Mouse (Mus musculus) myocyte (in vitro differentiated cells): ENCODE results near the gene Mroh7.

ENCODE experiments used
- E2F4 ChIP-seq: IDR thresholded peaks from one replicate; pipeline ENCODE4 v1.6.1; 2011; ENCODE audit warnings: mild to moderate bottlenecking, control low read depth, moderate library complexity; ENCODE audit not compliant: insufficient read depth
- MAX ChIP-seq: IDR thresholded peaks from one replicate; pipeline ENCODE4 v1.6.1; 2011; ENCODE audit warnings: low read depth, mild to moderate bottlenecking, control low read depth
- MYOD1 ChIP-seq, 3 experiments: IDR thresholded peaks; one replicate each; pipeline ENCODE4 v1.6.1; 2011; ENCODE audit warnings: control low read depth in 2 of 3, low read depth in 2 of 3, mild to moderate bottlenecking in 2 of 3, moderate library complexity in 1 of 3; ENCODE audit not compliant: insufficient read length in 2 of 3, control insufficient read depth in 1 of 3
- MYOG ChIP-seq, 3 experiments: IDR thresholded peaks; one replicate each; pipeline ENCODE4 v1.6.1; 2011; ENCODE audit warnings: control low read depth in 2 of 3, low read depth in 2 of 3, mild to moderate bottlenecking in 2 of 3; ENCODE audit not compliant: insufficient read length in 2 of 3, control insufficient read depth in 1 of 3, insufficient read depth in 1 of 3
- POLR2A ChIP-seq: IDR thresholded peaks from one replicate; pipeline ENCODE4 v1.6.1; 2011; ENCODE audit warnings: low read depth, mild to moderate bottlenecking, control low read depth, moderate library complexity; ENCODE audit not compliant: insufficient read length
- POLR2AphosphoS2 ChIP-seq: IDR thresholded peaks from one replicate; pipeline ENCODE4 v1.6.1; 2011; ENCODE audit warnings: low read depth, control low read depth; ENCODE audit not compliant: insufficient read length
- REST ChIP-seq: IDR thresholded peaks from one replicate; pipeline ENCODE4 v1.6.1; 2011; ENCODE audit warnings: mild to moderate bottlenecking, control low read depth, moderate library complexity; ENCODE audit not compliant: insufficient read depth, insufficient read length
- TCF12 ChIP-seq: IDR thresholded peaks from one replicate; pipeline ENCODE4 v1.6.1; 2011; ENCODE audit warnings: mild to moderate bottlenecking, control low read depth; ENCODE audit not compliant: poor library complexity, insufficient read depth, severe bottlenecking
- TCF3 ChIP-seq: IDR thresholded peaks from one replicate; pipeline ENCODE4 v1.6.1; 2011; ENCODE audit warnings: low read depth, control low read depth; ENCODE audit not compliant: insufficient read length
- USF1 ChIP-seq: IDR thresholded peaks from one replicate; pipeline ENCODE4 v1.6.1; 2011; ENCODE audit warnings: low read depth, mild to moderate bottlenecking, control low read depth, moderate library complexity

- TF ChIP-seq MYOD1 (IDR thresholded peaks at IDR 0.05; ENCODE audit: control insufficient read depth in 1 of 3, insufficient read length in 2 of 3, low read depth in 2 of 3): no peak
- no peak for TF ChIP-seq POLR2A
- no peak for TF ChIP-seq TCF12
- TF ChIP-seq USF1: no peak
- TF ChIP-seq MAX: no peak
- no peak for TF ChIP-seq POLR2AphosphoS2
- TF ChIP-seq E2F4: no peak
- no peak for TF ChIP-seq TCF3
- TF ChIP-seq MYOG (IDR thresholded peaks at IDR 0.05; ENCODE audit: control insufficient read depth in 1 of 3, insufficient read depth in 1 of 3, insufficient read length in 2 of 3, low read depth in 2 of 3): no peak
- TF ChIP-seq REST: no peak
Observed at GRCm38 (mm10) chr4:106647137-106647536, 83.6 kb downstream of the Mroh7 start.
